Mouse (Mus musculus): Measurements from ENCODE around the gene Plekhh1.
"Not testable (repeated sequence)": the region's sequence is repeated elsewhere in the genome, so short reads cannot be mapped to it uniquely, and the experiment has no call there.

Plekhh1 gene

GRCm38 (mm10) chr12:79028911-79029861 is at the start of gene Plekhh1:
Plekhh1 (plus strand) TSS chr12:79029163.
- peak; percentile 51 for DNase-seq

DNA sequence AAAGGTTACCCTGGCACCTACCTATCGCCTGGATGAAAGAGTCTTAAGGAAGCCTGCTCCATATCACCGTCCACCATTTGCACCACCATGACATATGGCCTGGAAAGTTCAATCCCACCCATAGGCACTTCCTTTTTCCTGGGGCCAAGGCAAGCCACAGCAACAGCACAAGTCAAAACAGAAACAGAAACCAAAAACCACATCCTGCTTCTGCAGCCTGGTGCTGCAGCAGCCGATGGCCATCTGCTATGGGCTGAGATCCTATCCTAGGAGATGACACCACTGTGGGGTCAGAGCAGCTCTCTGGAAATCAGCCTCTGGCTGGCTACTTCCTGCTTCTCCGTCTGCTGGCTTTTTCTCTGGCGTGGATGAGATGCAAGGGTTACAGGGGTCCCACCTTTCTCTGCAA is 48.3 kb upstream of the Plekhh1 start:
- no peak for DNase-seq

GRCm38 (mm10) chr12:78981131-78981530 is 47.8 kb upstream of the Plekhh1 start:
- DNase-seq = no peak

GRCm38 (mm10) chr12:78981938-78982825 is 46.8 kb upstream of the Plekhh1 start:
- peak; percentile 24 for DNase-seq

DNA sequence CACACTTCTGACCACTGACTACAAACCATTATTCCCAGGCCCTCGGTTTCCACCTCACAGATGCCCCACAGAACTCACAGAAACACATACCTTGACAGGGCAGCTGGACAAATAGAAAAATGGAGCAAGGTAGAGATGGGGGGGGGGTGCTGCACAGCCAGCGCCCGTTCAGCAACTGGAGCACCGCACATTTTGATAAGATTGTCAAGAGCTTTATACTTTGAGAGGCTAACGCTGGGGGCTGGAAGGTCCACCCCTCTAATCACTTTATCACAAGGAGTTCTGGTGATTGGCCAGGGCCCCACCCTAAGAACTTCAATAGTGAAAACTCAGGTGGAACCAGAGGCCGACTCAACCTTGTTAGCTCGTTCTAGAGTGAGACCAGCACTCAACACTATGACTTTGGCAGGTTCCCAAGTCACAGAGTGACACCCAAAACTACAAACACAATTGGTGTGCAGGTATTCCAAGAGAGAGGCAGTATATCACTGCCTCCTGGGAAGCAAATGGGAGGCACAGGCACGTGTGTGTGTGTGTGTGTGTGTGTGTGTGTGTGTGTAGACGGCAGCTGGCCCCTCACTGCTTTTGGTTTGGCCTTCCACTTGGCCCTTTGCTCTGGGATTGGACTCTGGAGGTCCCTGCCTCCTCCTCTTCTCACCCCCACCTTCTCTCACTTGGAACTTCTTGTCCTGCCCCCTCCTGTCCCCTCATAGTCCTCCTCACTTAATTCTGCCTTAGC is 45.5 kb upstream of the Plekhh1 start:
- peak; percentile 35 for DNase-seq

GRCm38 (mm10) chr12:78984035-78984432 is 44.9 kb upstream of the Plekhh1 start:
- DNase-seq = peak; percentile 64

DNA sequence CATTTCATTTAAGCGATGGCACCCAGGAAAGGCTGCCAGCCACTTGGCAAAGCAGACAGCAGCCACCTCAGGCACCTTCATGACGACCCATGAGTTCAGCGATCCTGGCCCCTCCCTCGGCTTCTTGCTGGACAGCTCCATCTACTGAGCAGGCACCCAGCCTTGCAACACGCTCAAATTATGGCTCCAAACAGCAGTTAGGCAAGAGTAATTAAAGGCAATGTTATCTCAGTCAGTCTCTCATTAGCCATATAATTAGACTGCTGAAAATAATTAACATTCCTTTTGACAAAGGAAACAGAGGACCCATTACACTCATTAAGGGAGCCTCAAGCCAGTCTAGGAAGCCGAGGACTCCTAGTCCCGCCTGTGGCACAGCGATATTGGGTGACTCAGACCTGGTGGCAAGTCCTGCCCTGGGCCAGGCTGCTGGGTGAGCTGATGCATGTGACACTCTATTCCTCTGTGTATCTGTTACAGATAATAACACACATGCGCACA is 41.3 kb upstream of the Plekhh1 start:
- DNase-seq = peak; percentile 60

GRCm38 (mm10) chr12:78996271-78996670 is 32.7 kb upstream of the Plekhh1 start:
- DNase-seq = no peak

DNA sequence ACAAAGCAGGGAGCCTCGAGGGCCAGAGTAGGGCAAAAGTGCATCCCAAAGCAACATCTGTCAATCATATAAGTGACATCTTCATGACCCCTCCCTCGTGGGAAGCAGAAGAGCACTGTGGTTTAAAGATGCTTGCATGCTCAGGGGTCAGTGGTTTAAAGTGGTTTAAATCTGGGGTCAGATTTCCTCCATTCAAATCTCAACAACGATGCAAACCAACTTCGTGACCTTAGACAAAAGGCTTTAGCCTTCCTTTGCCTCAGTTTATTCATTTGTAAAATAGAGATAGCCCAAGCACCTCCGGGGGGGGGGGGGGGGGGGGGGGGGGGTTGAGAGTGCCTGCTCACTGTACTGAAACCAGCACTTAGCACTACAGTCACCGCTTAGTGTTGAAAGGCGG is 32.3 kb upstream of the Plekhh1 start:
- no peak for DNase-seq

- DNase-seq = no peak
Observed at GRCm38 (mm10) chr12:79002406-79002805, 26.6 kb upstream of the Plekhh1 start.

DNA sequence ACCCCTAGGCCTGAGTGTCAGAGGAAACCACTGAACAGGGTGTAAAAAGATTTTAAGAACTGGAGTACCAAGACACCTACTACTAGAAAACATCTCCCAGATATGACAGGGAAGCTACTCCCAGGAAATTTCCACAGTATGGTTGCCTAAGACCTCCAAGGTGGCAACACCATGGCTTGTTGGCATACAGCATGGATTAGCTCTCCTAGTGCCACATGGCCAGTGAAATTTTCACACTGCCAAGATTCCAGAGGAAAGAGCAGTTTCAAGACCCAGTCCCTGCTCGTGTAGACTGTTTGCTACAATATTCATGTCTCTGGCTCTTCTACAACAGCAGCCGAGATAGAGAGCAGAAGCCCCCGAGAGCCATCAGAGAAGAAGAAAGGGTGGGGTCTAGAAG is 26.0 kb upstream of the Plekhh1 start:
- no peak for DNase-seq

DNA sequence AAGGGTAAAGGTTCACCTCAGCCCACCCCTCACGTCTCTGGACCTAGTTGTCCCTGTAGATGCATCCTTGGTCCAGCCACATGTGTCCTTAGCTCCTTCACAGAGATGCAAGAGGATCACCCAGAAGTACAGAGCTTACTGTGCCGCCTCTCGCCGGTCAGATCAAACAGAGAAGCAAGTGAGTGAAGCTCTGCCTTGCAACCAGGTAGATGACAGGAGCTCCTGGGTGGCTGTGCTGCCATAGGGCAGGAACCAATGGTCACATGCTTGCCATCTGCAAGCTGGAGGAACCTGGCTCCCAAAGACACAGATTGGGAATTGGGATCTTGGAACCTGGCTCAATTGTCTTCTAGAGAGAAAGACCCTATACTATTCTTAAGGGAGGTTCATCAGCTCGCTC is 23.5 kb upstream of the Plekhh1 start:
- peak; percentile 77 for DNase-seq

GRCm38 (mm10) chr12:79006076-79006475 is 22.9 kb upstream of the Plekhh1 start:
- DNase-seq = peak; percentile 63

- peak; percentile 78 for DNase-seq
Observed at GRCm38 (mm10) chr12:79006478-79007125, 22.4 kb upstream of the Plekhh1 start.

DNA sequence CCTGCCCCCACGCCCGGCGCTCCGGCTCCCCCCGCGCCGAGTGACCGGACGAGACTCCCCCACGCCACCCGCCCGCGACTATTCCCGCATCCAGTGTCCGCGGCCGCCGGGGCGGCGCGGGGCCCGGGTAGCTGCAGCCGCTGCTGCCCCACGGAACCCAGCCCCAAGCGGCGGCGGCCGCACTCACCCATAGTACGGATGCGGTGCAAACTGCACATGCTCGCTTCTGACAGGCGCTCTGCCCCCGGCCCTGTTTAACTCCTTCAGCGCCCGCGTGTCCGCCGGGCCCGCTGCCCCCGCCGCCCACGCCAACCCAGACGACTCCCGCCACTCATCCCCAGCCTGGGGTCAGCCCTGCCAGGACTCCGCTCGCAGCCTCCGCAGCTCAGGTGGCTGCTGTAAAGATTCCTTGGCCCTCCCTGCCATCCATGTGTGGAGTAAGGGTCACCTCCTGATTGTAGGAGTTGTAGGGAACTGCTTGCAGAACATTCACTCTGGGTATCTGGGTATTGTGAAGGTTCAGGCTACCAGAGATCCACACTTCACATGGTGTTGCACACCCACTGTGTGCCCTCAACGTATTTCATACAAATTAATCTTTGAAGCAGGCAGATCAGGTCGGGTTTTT is 21.7 kb upstream of the Plekhh1 start, which contains the start of gene Tmem229b:
Gene Tmem229b (minus strand): TSS at position 502 of the 628 bp plus-strand sequence.
- DNase-seq = peak; percentile 75

DNA sequence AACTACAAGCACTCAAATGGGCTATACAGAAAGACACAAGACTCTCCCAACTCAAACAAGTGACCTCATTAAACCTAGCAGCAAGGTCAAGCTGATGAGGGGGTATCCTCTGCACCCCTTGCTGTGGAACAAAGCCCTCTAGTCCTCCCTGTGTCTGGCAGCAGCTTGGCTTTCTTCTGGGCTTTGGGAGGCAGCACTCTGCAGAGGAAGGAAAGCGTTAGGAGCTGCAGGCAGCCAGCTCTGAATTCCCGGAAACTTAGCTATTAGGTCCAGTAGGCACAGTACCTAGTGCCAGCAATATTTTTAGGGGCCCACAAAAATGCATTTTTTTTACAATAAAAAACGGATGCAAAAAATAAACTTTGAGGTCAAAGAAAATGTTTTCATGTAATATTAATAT is 18.4 kb upstream of the Plekhh1 start:
- DNase-seq = no peak

- no peak for DNase-seq
Observed at GRCm38 (mm10) chr12:79016109-79016508, 12.9 kb upstream of the Plekhh1 start.

DNA sequence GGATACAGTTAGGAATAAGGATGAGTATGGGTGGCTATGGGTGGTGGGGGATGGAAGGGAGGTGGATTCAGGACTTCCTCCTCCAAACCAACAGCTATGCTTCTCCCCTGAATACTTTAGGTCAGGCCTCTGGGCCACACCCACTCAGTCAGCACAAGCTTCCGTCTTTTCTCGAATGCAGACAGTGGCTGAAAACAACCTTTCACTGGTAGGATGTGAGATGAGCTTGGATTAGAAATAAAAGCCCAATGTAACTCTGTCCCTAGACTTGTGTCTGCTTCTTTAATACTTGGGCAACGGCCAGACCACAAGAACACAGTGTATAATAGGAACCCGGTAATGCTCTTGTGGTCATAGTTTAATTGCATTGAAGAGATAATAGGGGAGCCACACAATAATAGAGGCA is 11.0 kb upstream of the Plekhh1 start:
- DNase-seq = no peak

GRCm38 (mm10) chr12:79021902-79022301 is 7.1 kb upstream of the Plekhh1 start:
- no peak for DNase-seq

DNA sequence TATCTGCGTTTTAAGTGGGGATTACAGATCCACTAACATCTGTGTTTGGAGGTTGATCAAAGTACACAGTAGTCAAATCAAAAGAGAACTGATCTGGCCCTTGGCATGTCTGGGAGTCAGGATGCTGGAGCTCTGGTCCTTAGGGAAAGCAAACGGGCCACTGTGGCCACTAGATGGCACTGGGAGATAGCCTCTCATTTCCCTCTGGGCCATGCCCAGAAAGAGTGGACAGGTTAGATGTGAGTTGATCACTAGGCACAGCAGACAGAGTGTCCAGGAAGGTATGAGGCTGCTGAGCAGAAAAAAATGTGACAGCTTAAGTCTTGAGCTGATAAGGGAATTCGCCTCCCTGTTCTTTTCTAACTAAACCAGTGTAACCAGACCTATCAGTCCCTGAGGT is 6.1 kb upstream of the Plekhh1 start:
- peak; percentile 81 for DNase-seq

GRCm38 (mm10) chr12:79027526-79027925 is 1.4 kb upstream of the Plekhh1 start:
- not testable (repeated sequence) for DNase-seq

All from cerebellum, adult 8-10 months (tissue).